Mouse (Mus musculus) gastrocnemius, adult 18-20 months (tissue): ENCODE data around the gene Setd1a. TPM values are rescaled to one million over a fixed set of nuclear protein-coding genes. Genes with fewer than 3 reads are reported as not detected.
"Not testable (repeated sequence)": the region's sequence is repeated elsewhere in the genome, so short reads cannot be mapped to it uniquely, and the experiment has no call there.

Experiments
- DNase-seq: peaks from one replicate; pipeline ENCODE4 v3.0.0; 2021; ENCODE audit warnings: low spot score
- long read RNA-seq, 2 experiments: library from polyadenylated mRNA; stranded (forward); transcript quantifications; one replicate each; pipeline ENCODE4 v2.0.0; 2021
- total RNA-seq, 2 experiments: library from RNA; stranded (reverse); gene quantifications; 2 replicates each; pipeline ENCODE4 v1.2.3; 2021

Setd1a gene
- total RNA-seq = 10 to 100 TPM; 16.2 to 17.6 TPM
- long read RNA-seq, experiment 1, partial matches to known transcripts = 4 of 4 reads
- long read RNA-seq, experiment 1, other reads (novel, unspliced or antisense) = 0 of 4 reads
- long read RNA-seq, experiment 2, partial matches to known transcripts = 5 of 5 reads
- long read RNA-seq, experiment 2, other reads (novel, unspliced or antisense) = 0 of 5 reads

DNA sequence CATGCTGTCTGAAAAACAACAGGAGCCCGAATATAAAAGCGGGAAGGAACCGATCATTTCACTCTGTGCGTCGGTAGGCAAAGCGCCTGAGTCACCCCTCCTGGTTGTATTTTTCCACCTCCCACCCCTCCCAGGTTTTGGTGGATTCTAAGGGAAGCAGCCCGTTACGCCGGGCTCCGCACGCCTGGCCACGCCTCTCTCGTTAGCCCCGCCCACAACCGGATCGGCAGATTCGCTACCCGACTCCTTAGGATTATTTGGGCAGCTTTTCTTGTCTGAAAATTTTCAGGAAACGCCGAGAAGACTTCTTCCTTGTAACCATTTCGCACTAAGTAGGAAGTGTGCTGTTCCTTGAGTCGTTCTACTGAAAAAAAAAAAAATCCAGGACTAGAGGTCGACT is at the start of gene Setd1a:
Setd1a (plus strand) TSS at position 245 of the 400 bp plus-strand sequence.
- DNase-seq = peak; percentile 89

GRCm38 (mm10) chr7:127727898-127728297 is 48.6 kb upstream of the Setd1a start:
- no peak for DNase-seq

DNA sequence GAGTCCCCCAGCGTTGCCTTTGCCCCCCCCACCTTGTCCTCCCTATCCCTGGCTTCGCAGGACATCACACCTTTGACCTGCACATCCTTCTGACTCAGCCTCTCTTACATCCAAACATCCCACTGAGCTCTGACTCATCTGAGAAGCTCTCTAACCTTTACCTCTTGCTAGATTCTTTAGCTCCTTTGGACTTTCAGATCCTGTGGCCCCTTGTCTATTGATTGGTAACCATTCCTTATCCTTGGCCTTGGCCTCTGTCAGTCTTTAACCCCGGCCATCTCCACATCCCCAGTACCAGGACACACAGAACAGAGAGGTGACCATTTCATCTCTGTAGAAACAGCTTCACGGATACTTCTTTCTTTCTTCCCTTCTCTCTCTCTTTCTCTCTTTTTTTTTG is 46.3 kb upstream of the Setd1a start:
- no peak for DNase-seq

- not testable (repeated sequence) for DNase-seq
Measured at GRCm38 (mm10) chr7:127732066-127732465, 44.4 kb upstream of the Setd1a start, which contains the start of gene Ctf2. Gene Ctf2 (minus strand): TSS chr7:127732166.

- DNase-seq = peak; percentile 65
Measured at GRCm38 (mm10) chr7:127744366-127745045, 32.0 kb upstream of the Setd1a start, which contains the start of gene Fbxl19. Gene Fbxl19 (plus strand): TSS chr7:127744543.

GRCm38 (mm10) chr7:127745251-127745651 is 31.2 kb upstream of the Setd1a start:
- peak; percentile 96 for DNase-seq

DNA sequence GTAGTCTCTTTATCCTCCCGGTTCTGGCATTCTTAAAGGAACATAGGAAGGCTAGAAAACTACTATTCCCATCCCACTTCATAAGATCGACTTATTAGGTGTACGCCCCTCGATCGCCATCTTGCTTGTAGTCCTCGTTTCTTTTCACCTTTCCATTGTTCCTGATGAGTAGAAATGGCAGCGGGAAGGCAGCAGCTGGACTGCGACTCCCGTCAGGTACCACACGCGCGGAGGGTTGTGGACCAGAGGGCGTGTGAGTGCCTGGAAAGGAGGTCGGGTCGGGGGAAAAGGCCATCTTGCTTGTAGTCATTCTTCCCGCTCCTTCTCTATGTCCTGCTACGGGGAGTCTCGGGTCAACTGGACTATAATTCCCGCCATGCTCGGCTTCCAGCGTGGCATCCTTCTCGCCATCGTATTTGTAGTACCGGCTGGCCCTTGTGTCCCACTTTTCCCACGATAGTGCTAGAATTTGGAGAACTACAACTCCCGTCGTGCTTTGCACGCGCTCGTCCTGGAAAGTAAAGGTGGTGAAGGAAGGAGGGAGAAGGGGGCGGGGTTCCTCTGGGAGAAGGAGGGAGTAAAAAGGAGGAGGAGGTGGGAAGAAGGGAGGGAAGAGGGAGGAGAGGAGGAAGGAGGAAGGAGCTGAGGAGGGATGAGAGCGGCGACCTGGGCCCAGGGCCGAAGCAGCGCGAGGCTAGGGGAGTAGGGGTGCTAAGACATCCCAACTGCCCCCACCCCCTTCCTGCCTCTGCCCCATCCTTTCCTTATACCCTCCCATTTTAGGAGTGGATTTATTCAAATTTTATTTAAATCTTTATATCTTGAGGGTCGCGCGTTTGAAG is 30.6 kb upstream of the Setd1a start:
- peak; percentile 98 for DNase-seq

DNA sequence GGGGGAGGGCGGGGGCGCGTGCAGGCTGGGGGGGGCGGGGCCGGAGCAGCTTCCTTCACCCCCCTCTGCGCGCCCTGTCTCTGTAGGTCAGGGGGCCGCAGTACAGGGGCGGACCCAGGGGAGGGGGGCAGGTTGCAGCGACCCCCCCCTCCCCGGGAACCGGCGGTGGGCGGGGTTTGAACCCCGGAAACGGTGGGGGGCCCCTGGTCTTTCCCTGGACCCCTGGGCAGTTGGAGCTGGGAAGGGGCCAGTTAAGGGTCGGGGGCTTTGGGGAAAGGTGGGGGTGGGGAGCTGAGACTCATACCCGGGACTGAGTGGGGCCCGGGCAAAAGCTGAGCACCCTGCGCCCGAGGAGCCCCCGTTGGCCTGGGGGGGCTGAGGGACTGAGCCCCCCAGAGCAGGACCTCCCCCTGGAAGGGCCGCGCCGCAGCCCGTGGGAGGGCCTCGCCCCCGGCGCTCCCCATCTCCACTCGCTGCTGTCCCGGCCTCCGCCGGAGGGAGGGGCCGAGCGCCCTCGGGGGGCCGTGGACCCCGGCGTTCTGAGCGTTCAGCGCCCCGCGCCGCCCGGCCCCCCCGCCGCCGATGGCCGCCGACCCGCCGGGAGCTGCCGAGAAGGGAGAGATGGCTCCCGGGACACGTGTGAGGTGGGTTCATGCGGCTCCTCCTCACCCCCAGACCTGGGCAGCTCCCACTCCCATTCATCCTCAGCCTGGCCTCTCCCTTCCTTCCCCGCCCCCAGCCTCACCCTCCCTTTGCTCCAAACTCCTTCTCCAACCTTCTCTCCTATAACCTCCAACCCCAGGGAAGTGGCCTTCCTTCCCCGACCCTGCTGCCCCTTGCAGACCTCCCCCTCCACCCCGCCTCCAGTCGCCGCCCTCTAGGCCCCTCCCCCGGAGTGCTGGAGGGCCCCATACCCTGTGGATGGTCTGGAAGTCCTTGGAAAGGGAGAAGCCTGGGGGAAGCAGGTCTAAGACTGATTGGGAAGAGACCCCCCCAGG is 29.7 kb upstream of the Setd1a start:
- no peak for DNase-seq

DNA sequence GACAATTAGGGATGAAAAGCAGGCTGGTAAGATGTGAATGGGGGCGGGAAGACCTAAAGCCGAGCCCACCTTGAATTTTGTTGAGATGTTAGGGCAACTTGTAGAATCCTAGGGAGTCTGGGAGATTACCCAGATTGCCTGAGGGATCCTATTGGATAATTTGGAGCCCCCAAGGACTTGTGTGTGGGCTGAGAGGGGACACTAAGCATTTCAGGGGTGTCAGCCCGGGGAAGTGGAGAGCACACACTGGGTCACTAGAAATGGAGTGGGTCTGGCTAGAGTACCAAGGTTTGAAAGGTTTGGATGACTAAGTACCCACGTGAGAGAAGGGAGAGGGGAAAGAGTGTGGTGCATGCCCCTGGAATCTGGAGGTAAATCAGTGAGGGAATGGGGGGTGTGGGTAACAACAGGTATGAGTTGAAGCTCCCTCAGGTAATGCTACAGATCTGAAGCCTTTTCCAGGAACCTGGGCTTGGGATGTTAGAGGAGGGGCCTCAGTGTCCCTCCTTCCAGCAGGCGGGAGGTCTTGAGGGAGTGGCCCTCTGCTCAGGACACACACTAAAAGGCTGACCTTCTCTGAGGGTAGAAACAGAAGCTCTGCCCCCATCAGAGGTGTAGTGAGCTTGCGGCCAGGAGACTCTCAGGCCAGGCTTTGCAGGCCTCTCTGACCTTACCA is 28.8 kb upstream of the Setd1a start:
- DNase-seq = no peak

DNA sequence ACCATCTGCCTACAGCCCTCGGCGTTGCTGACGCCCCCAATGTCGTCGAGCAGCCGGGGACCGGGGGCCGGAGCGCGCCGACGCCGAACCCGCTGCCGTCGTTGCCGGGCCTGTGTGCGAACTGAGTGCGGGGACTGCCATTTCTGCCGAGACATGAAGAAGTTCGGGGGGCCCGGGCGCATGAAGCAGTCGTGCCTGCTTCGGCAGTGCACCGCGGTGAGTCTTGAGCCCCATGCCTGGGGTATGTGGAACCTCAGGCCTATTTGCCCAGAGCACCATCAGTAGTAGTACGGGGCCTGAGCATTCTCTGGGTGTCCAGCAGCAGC is 28.3 kb upstream of the Setd1a start:
- DNase-seq = no peak

DNA sequence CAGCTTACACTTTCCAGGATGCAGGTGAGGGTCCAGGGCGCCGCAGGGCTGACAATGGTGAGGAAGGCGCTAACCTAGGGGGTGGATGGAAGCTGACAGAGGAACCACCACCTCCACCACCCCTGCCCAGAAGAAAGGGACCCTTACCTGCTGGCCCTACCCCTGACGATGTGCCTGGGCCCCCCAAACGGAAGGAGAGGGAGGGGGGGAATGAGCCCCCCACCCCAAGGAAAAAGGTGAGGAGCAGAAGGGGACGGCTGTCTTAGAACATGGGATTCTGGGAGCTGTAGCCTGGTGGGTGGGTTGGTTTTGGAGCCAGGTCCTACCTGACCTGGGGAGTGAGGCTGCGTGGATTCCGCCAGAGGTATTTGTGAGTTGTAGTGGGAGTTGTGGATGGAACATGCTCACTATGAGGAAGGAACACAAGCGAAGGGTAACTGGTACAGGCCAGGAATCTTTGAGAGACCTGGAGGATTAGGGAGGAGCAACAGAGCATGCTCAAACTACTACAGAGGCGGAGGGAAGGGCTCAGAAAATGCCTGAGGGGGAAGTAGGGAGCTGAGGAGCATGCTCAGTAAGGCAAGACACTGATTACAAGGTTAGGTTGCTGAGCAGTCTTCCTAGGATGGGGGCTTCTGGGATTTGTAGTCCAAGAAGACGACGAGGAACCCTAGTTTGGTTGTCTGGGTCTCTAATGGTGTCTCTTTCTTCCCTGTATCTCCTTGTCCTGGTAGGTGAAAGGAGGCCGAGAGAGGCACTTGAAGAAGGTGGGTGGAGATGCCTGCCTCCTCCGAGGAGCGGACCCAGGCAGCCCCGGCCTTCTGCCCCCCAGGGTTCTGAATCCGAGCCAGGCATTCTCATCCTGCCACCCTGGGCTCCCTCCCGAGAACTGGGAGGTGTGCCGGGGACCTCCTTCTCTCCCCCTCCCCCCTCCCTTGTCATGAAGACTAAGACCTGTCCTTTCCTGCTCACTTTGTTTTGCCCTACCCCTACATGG is 26.0 kb upstream of the Setd1a start:
- no peak for DNase-seq

GRCm38 (mm10) chr7:127751619-127752018 is 24.9 kb upstream of the Setd1a start:
- DNase-seq = no peak

- DNase-seq = no peak
Measured at GRCm38 (mm10) chr7:127752069-127752468, 24.4 kb upstream of the Setd1a start.

DNA sequence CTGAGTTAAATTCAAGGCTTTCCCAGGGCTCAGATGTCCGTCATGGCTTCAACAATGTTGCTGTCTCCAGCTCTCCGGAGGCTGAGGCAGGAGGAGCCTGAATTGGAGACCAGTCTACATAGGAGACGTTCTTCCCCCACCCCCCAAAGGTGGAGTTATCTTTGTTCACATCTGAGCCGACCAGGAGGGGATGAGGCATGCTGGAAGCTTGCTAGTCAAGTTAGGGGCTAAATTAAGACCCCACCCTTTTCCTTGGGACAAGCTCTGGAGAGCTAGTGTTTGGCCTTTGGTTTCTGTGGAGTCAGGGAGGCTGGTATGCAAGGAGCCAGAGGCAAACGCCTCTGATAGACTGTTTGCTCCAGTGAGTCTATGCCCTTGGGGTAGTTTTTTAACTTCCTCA is 23.3 kb upstream of the Setd1a start:
- no peak for DNase-seq

DNA sequence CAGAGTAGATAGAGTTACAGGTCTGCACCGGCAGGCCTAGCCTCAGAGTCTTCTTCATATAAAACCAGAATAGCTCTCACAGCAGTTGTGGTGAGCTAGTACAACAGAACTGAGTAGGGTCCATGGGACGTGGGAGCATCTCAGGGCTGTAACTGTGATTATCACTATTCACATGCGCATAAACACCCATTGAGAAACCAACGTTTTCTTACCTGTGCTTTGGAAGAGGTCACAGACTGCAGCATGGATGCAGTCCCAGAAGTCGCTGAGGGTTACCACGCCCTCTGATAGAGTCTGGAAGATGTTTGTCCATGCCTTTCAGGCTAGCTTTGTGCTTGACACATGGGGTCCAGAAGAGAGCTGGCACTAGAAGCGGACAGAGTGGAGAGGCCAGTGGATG is 22.7 kb upstream of the Setd1a start:
- DNase-seq = no peak

GRCm38 (mm10) chr7:127759716-127760115 is 16.8 kb upstream of the Setd1a start:
- no peak for DNase-seq

DNA sequence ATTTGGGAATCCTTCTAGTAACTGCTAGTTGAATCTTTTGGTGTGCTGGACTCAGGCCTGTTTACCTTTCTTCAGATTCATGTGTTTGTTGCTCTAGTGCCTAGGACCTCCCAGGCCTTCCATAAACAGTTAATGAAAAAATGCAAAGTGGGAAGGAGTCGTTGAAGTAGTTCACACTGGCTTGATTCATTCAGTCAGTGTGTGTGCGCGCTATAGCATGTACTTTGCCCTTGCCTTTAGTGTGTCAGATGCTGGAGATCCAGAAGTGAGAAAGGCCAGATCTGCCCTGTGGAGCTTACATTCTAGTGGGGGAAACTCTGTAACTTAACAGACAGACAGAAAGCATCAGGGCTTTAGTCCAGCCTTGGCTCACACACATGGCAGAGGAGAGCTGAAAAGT is 16.0 kb upstream of the Setd1a start:
- DNase-seq = no peak

DNA sequence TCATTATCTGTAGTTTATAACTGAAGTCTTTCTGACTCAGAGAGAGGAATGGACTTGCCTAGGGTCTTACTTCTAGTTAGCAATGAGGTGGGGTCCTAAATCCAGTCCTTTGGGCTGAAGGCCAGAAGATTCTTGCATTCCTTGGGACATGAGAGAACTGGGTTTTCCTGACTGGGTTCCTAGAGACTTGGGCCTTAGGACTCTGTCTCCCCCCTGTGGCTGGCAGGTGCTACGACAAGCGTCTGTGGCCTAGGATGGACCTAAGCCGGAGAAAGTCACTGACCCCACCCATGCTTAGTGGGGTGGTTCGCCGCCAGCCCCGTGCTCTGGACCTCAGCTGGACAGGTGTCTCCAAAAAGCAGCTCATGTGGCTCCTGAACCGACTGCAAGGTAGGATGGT is 15.4 kb upstream of the Setd1a start:
- DNase-seq = peak; percentile 82

- no peak for DNase-seq
Measured at GRCm38 (mm10) chr7:127763642-127764041, 12.8 kb upstream of the Setd1a start.
